Mouse (Mus musculus): ENCODE measurements around the gene Armc9. TPM values are rescaled to one million over a fixed set of nuclear protein-coding genes. Genes with fewer than 3 reads are reported as not detected.
A peak's percentile ranks its signal among the peaks of the same experiment; 100 is the strongest.

Gene Armc9
- total RNA-seq, 1 experiment from 2014 or later: 8.7 TPM

GRCm38 (mm10) chr1:86301221-86302091, 146.9 kb downstream of the Armc9 start:
- ATAC-seq (ENCODE audit: extremely low read depth, insufficient number of reproducible peaks, low FRiP score, poor library complexity, severe bottlenecking): peak; percentile 51

GRCm38 (mm10) chr1:86302532-86302931, 148.0 kb downstream of the Armc9 start, which contains the start of gene B3gnt7:
B3gnt7 (plus strand) TSS chr1:86302832.
- ATAC-seq (ENCODE audit: extremely low read depth, insufficient number of reproducible peaks, low FRiP score, poor library complexity, severe bottlenecking): no peak

- no peak for ATAC-seq (ENCODE audit: extremely low read depth, insufficient number of reproducible peaks, low FRiP score, poor library complexity, severe bottlenecking)
Observed at GRCm38 (mm10) chr1:86303063-86303872, 148.7 kb downstream of the Armc9 start.

- no peak for ATAC-seq (ENCODE audit: extremely low read depth, insufficient number of reproducible peaks, low FRiP score, poor library complexity, severe bottlenecking)
Observed at GRCm38 (mm10) chr1:86303873-86304250, 149.3 kb downstream of the Armc9 start.

GRCm38 (mm10) chr1:86306686-86307085, 152.1 kb downstream of the Armc9 start:
- ATAC-seq (ENCODE audit: extremely low read depth, insufficient number of reproducible peaks, low FRiP score, poor library complexity, severe bottlenecking): no peak

- ATAC-seq (ENCODE audit: extremely low read depth, insufficient number of reproducible peaks, low FRiP score, poor library complexity, severe bottlenecking): no peak
Observed at GRCm38 (mm10) chr1:86307177-86307762, 152.7 kb downstream of the Armc9 start.

GRCm38 (mm10) chr1:86307871-86308641, 153.5 kb downstream of the Armc9 start:
- no peak for ATAC-seq (ENCODE audit: extremely low read depth, insufficient number of reproducible peaks, low FRiP score, poor library complexity, severe bottlenecking)

GRCm38 (mm10) chr1:86309270-86309833, 154.8 kb downstream of the Armc9 start:
- no peak for ATAC-seq (ENCODE audit: extremely low read depth, insufficient number of reproducible peaks, low FRiP score, poor library complexity, severe bottlenecking)

- ATAC-seq (ENCODE audit: extremely low read depth, insufficient number of reproducible peaks, low FRiP score, poor library complexity, severe bottlenecking): no peak
Observed at GRCm38 (mm10) chr1:86310536-86311310, 156.1 kb downstream of the Armc9 start.

GRCm38 (mm10) chr1:86311467-86312005, 157.0 kb downstream of the Armc9 start:
- ATAC-seq (ENCODE audit: extremely low read depth, insufficient number of reproducible peaks, low FRiP score, poor library complexity, severe bottlenecking): no peak

GRCm38 (mm10) chr1:86312269-86312668, 157.7 kb downstream of the Armc9 start:
- ATAC-seq (ENCODE audit: extremely low read depth, insufficient number of reproducible peaks, low FRiP score, poor library complexity, severe bottlenecking): no peak

GRCm38 (mm10) chr1:86313096-86313771, 158.7 kb downstream of the Armc9 start:
- no peak for ATAC-seq (ENCODE audit: extremely low read depth, insufficient number of reproducible peaks, low FRiP score, poor library complexity, severe bottlenecking)

GRCm38 (mm10) chr1:86313772-86314125, 159.2 kb downstream of the Armc9 start:
- no peak for ATAC-seq (ENCODE audit: extremely low read depth, insufficient number of reproducible peaks, low FRiP score, poor library complexity, severe bottlenecking)

GRCm38 (mm10) chr1:86320822-86321413, 166.3 kb downstream of the Armc9 start:
- no peak for ATAC-seq (ENCODE audit: extremely low read depth, insufficient number of reproducible peaks, low FRiP score, poor library complexity, severe bottlenecking)

Data from neutrophil, adult 5-6 weeks (primary cell).